Mouse (Mus musculus): Measurements from ENCODE around the gene Cd83.

Gene Cd83

DNA sequence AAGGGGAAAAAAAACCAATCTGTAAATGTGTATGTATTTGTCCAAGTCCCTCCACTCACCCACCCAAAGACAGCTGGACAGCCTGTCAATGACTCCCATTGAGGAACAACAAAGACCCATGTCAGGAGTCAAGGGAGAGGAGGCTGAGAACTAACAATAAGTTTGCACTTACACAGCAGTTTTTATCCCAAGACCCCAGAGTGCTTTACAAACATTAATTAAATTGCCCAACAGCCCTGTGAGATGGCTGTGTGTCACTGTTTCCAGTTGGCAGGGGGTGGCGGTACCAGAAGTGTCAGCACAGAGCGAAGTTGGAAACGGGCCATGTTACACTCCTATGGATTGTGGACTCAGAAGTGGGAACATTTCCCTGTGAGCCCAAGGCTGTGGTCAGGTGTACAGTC is 22.7 kb downstream of the Cd83 start:
- no peak for DNase-seq

- DNase-seq: no peak
These were observed 26.0 kb downstream of the Cd83 start for GRCm38 (mm10) chr13:43810621-43811020.

- no peak for DNase-seq
These were observed 27.3 kb downstream of the Cd83 start for GRCm38 (mm10) chr13:43811835-43812234.

- DNase-seq: peak; percentile 49
These were observed 28.9 kb downstream of the Cd83 start for GRCm38 (mm10) chr13:43813431-43813830.

DNA sequence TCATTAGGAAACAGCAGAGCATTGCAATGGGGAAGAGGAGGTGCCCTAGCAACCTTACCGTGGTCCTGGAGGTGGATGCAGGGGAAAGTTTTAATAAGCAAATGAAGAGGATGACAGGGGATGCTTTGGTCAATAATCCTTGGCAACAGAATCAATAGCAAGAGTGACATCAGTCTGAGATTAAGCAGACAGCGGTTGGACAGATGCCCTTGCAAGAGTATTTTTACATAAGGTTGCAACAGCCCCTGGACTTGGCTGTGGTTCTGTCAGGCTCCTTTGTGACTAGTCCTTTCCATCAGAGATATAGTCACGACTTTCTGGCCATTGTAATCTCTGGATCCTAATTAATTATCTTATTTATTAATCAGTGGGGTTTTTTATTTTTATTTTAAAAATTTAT is 32.9 kb downstream of the Cd83 start:
- no peak for DNase-seq

GRCm38 (mm10) chr13:43818307-43819019 is 33.9 kb downstream of the Cd83 start:
- DNase-seq: no peak

GRCm38 (mm10) chr13:43819020-43819310 is 34.4 kb downstream of the Cd83 start:
- DNase-seq: no peak

- DNase-seq: no peak
These were observed 35.5 kb downstream of the Cd83 start for GRCm38 (mm10) chr13:43820071-43820470.

GRCm38 (mm10) chr13:43822306-43822705 is 37.7 kb downstream of the Cd83 start:
- no peak for DNase-seq

DNA sequence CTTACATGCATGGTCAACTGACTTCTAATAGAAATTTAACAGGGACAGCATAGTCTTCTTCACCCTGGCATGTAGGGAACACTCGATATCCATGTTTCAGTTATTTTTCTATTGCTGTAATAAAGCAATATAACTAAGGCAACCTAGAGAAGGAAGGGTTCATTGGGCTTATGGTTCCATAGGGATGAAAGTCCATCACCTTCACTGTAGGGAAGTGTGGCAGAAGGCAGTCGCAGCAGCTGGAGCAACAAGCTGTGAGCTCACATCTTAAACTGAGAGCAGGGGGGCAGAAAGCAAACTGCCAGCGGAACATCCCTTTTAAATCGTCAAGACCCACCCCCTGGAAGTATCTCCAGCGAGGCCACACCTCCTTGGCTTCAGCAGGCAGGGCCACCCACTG is 44.1 kb downstream of the Cd83 start:
- DNase-seq: no peak

GRCm38 (mm10) chr13:43830892-43831673 is 46.5 kb downstream of the Cd83 start:
- DNase-seq: no peak

- DNase-seq: no peak
These were observed 48.2 kb downstream of the Cd83 start for GRCm38 (mm10) chr13:43832731-43833130.

- DNase-seq: no peak
These were observed 51.8 kb downstream of the Cd83 start for GRCm38 (mm10) chr13:43836376-43836775.

GRCm38 (mm10) chr13:43837812-43838211 is 53.2 kb downstream of the Cd83 start:
- no peak for DNase-seq

GRCm38 (mm10) chr13:43845151-43845550 is 60.6 kb downstream of the Cd83 start:
- no peak for DNase-seq

GRCm38 (mm10) chr13:43847186-43847585 is 62.6 kb downstream of the Cd83 start:
- DNase-seq: no peak

DNA sequence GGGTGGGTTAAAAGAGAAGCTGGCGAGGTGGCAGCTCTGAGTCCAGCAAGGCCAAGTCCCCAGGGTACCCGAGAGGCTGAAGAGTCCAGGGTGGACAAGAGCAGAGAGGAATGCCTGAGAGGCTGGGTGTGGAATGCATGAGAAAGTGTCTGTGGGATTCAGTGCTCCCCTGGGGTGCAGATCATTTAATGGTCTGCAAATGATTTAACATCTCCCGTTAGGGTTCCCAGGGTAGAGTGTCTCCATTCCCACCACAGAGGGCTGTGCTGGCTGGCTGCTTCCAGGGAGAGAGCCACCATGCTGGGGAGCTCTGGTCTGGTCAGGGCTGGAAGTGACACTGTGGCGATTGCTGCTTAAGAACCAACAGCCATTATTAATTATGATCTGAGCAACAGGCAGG is 65.2 kb downstream of the Cd83 start:
- no peak for DNase-seq

GRCm38 (mm10) chr13:43851108-43851507 is 66.5 kb downstream of the Cd83 start:
- DNase-seq: no peak
